Mouse (Mus musculus) spleen, adult 2 months (tissue): ENCODE results near the gene 4933428M09Rik. TPM values are rescaled to one million over a fixed set of nuclear protein-coding genes. Genes with fewer than 3 reads are reported as not detected.

ENCODE experiments used
- DNase-seq, 2 experiments: peaks; one replicate each; pipeline versions ENCODE4 v3.0.0 to v3.0.0-alpha.2; 2012 to 2021; ENCODE audit warnings: low spot score in 2 of 2, low read depth in 1 of 2
- H3K27ac ChIP-seq: fragments of 200-500 bp; 2 replicates; pipeline ENCODE4 v1.5.1; 2012; ENCODE audit warnings: low read length, inconsistent platforms; ENCODE audit not compliant: insufficient read depth
- H3K27me3 ChIP-seq: fragments of 200-500 bp; 2 replicates; pipeline ENCODE4 v1.6.1; 2012; ENCODE audit warnings: mild to moderate bottlenecking, moderate library complexity, low read length, inconsistent platforms; ENCODE audit not compliant: control insufficient read depth, insufficient read depth
- H3K36me3 ChIP-seq: fragments of 200-500 bp; 2 replicates; pipeline ENCODE4 v1.6.1; 2012; ENCODE audit warnings: mild to moderate bottlenecking, low read length, inconsistent platforms; ENCODE audit not compliant: control insufficient read depth, insufficient read depth
- H3K4me1 ChIP-seq: fragments of 200-500 bp; 2 replicates; pipeline ENCODE4 v1.6.1; 2011; ENCODE audit warnings: inconsistent platforms; ENCODE audit not compliant: control insufficient read depth, insufficient read depth, insufficient read length
- H3K4me3 ChIP-seq: fragments of 200-500 bp; 2 replicates; pipeline ENCODE4 v1.5.1; 2011; ENCODE audit warnings: mild to moderate bottlenecking, inconsistent platforms; ENCODE audit not compliant: insufficient read depth, insufficient read length; ENCODE audit errors: extremely low read depth
- CTCF ChIP-seq: fragments of 200-500 bp; IDR thresholded peaks from 2 replicates; pipeline ENCODE4 v1.5.1; 2011; ENCODE audit warnings: mild to moderate bottlenecking, inconsistent platforms; ENCODE audit not compliant: insufficient read depth, insufficient read length, insufficient replicate concordance; ENCODE audit errors: extremely low read depth
- POLR2A ChIP-seq: fragments of 200-500 bp; IDR thresholded peaks from 2 replicates; pipeline ENCODE4 v1.6.1; 2011; ENCODE audit warnings: low read depth, low read length, inconsistent platforms
- WGBS: fragments of 180-500 bp; shearing (Covaris S2); methylation state at CpG from one replicate; pipeline ENCODE4 v1.1.7; 2018; 5-methylcytosine and 5-hydroxymethylcytosine counted together
- polyA plus RNA-seq: library from polyadenylated mRNA; depleted of rRNA; stranded (reverse); fragments of >200 nt; gene quantifications from 2 replicates; pipeline ENCODE4 v1.2.3, GENCODE M21; 2012; rRNA removed

4933428M09Rik gene
- polyA plus RNA-seq, 1 experiment: not detected

DNA sequence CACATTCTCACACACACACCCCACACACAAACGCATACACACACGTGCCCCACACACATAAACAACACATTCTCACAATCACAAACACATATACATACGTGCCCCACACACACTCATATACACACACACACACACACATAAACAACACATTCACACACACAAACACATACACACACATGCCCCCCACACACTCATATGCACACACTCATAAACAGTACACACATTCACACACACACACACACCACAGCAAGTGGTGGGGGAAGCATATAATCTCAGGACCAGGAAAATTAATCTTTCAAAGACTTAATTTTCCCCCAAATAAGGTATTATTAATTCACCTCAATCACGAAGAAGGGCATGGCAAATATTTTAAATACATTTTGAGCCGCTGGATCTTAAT lies 37.4 kb downstream of the 4933428M09Rik start:
- no peak for DNase-seq
- WGBS: 70% methylated on average over 5 of the region's 5 CpGs
- Histone ChIP-seq H3K27me3 (no peaks in the 10 kb centered on the region), H3K4me1 (no peaks in the 10 kb centered on the region), H3K27ac (no peak overlapping the region), H3K36me3 (no peaks in the 10 kb centered on the region), H3K4me3 (no peak overlapping the region)
- TF ChIP-seq CTCF: no peak
- TF ChIP-seq POLR2A: no peak

DNA sequence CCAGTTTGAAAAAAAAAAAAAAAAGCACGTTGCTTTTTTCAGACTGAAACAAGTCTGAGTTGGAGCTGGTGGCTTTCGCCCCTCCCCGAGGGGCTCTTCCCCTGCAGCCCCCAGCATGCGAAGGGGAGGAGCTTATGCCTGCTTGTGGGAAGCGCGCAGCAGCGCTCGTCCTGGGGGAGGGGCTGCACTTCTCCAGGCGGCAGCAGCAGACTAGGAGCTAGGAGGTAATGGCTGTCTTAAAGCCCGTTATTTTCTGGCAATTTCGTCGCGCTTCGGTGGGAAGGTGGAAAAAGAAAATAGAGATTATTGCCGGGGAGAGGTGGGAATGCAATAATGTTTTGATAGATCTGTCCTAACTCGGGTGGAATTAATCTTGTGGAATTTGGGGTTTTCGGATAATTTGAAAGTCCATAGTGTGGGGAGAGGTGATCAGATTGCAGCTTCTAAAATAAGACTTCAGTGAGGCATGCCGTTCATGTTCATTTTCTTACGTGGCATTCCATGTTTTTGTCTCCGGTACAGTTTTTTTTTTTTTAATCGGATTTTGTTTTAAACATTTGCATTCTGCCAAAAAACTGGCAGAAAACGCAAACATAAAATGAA lies 38.1 kb downstream of the 4933428M09Rik start:
- no peak overlapping the region for H3K4me3 ChIP-seq
- no peak for DNase-seq

DNA sequence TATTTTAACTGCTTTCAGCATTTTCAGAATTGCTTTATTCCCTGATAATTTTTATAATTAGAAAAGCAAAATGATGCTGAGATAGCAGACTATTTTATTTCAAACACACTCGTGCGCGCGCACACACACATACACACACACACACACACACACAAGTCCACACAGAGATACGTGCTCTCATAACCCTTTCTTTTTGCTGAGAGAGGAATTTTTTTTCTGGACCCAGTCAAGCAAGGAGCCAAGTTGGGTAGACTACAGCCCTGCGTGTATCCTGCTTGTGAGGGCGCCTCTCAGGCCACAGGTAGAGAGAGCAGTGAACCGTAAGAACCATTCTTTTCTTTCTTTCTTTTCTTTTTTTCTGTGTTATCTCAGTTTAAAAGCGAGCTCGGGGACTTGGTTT lies 38.7 kb downstream of the 4933428M09Rik start:
- DNase-seq: no peak
- 69% methylated on average over 10 of the region's 10 CpGs for WGBS
- Histone ChIP-seq H3K4me1 (no peaks in the 10 kb centered on the region), H3K27ac (no peak overlapping the region), H3K36me3 (no peaks in the 10 kb centered on the region), H3K27me3 (no peaks in the 10 kb centered on the region), H3K4me3 (no peak overlapping the region)
- TF ChIP-seq CTCF: no peak
- TF ChIP-seq POLR2A: no peak

More for the DNA sequence above, 38.1 kb downstream of the 4933428M09Rik start:
- H3K27me3 ChIP-seq: no peaks in the 10 kb centered on the region
- TF ChIP-seq POLR2A (no peak), CTCF (no peak)
- 24% methylated on average over 22 of the region's 22 CpGs for WGBS
- H3K4me1 ChIP-seq: no peaks in the 10 kb centered on the region
- H3K27ac ChIP-seq: no peak overlapping the region
- no peaks in the 10 kb centered on the region for H3K36me3 ChIP-seq

DNA sequence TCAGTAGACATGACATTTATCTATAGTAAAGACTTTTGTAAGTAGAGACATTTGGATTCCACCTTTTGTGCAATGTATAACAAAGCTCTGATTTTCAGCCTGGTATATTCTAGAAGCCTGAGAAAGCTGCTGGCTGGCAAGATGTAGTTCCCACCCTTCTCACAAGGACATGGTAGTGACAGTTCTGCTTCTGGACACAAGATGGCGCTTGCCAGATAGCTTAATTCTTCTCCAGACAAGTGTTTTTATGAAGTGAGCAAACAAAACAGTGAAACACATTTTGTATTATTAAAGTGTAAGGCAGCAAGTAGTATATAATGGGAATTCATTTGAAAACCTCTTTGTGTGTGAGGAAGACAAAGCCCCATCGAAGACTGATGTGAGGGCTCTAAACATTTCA lies 40.0 kb downstream of the 4933428M09Rik start:
- H3K36me3 ChIP-seq: no peaks in the 10 kb centered on the region
- 37% methylated on average over 2 of the region's 2 CpGs for WGBS
- TF ChIP-seq CTCF: no peak
- TF ChIP-seq POLR2A: no peak
- DNase-seq: no peak
- no peak overlapping the region for H3K27ac ChIP-seq
- no peaks in the 10 kb centered on the region for H3K27me3 ChIP-seq
- H3K4me3 ChIP-seq: no peak overlapping the region
- no peaks in the 10 kb centered on the region for H3K4me1 ChIP-seq

DNA sequence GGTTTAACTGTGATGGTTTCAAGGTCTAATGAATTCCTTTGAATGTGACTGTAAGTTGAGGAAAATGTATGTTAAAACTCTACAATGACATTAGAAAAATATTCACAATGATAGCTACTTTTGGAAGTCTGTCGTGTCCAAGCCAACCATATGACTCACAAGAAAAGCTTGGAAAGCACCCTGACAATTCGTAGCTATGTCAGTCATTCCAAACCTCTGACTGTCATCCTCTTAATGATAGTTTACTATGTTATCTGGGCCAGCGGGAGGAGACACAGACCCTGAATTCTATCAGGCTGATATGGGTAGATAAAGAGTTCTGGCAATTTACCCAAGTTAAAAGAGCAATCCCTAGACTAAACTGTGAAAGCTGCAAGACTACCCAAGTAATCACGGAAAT lies 41.8 kb downstream of the 4933428M09Rik start:
- Histone ChIP-seq H3K36me3 (no peaks in the 10 kb centered on the region), H3K27ac (no peak overlapping the region), H3K4me3 (no peak overlapping the region), H3K27me3 (no peaks in the 10 kb centered on the region), H3K4me1 (no peaks in the 10 kb centered on the region)
- TF ChIP-seq CTCF: no peak
- no peak for TF ChIP-seq POLR2A
- 79% methylated on average over 4 of the region's 4 CpGs for WGBS
- DNase-seq: no peak

DNA sequence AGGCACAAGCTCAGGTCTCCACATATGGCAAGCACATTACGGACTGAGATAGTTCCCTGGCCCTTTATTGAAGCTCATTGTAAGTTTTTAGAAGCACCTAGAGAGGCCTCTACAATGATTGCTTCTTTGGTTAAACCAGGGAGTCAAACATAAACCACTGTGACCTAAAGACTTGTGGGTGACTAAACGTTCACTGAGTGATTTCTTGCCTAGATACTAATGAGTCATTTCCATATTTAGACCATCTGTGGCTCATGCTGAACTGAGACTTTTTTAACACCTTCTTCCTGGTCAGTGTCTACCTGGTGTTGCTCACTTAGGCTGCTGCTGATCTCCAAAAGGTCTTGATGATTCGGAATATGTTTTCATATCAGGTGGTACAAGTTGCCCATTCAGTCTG lies 42.9 kb downstream of the 4933428M09Rik start:
- DNase-seq: no peak
- Histone ChIP-seq H3K27me3 (no peaks in the 10 kb centered on the region), H3K4me1 (no peaks in the 10 kb centered on the region), H3K36me3 (no peaks in the 10 kb centered on the region), H3K27ac (no peak overlapping the region), H3K4me3 (no peak overlapping the region)
- 65% methylated on average over 3 of the region's 3 CpGs for WGBS
- TF ChIP-seq CTCF: no peak
- no peak for TF ChIP-seq POLR2A

Other genes with a start within 250 kb of the 4933428M09Rik start
- not detected in 2 replicates for gene Serpina7, start 94.0 kb upstream of the 4933428M09Rik start, polyA plus RNA-seq
- not detected in 2 replicates for gene 4930513O06Rik, start 93.0 kb upstream of the 4933428M09Rik start, polyA plus RNA-seq
- 0.07 TPM in 1 of 2 replicates, not detected in the other for gene Mum1l1, start 30.8 kb downstream of the 4933428M09Rik start, polyA plus RNA-seq
- not detected in 2 replicates for gene Trap1a, start 154.5 kb downstream of the 4933428M09Rik start, polyA plus RNA-seq